Comparison of ENCODE assay signal across 18 mouse cellular contexts in the genomic region with DNA sequence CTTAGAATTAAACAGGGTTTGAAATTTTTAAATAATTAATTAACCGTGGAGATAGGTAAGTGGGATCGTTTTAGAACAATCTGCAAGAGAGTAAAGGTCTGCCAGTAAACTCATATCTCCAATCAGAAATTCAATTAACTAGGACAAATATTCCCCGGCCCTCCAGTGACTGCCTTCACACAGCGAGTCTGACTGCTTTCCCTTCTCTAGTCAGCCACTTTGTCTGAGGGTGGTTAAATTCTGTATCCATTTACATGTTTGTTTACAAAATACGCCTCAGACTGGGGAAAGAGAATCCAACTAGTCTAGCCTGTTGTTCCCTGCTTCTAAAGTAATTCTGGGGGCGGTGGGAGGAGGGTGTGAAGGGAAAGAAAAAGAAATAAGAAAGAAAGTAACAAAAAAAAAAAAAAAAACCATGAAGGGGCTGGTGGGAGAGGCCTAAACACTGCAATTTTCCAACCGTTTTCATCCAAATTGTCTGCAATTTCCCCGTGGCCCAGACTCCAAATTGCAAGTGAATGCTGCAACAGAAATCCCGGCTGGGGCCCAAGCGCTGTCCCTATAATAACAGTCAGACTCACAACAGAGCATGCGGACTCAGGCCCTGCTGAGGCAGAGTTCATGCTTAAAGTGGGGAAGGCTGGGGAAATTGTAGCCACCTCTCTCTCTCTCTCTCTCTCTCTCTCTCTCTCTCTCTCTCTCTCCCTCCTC.
DNase-seq lines count a peak whose midpoint lies in the region; ATAC-seq and TF ChIP-seq lines count a peak whose summit lies in the region.
"Had no signal": no experiment of that assay in that cellular context is flagged by ENCODE, and none has a peak within 500 bp of the region (broad histone marks: within the 10 kb centered on the region; RNA-seq: fewer than 3 reads in every experiment).

No protein-coding gene starts in this region.

- no peak for TF ChIP-seq CTCF in lung, embryonic 14.5 days (IDR thresholded peaks at IDR 0.05; ENCODE audit: low read depth)
- no peak for TF ChIP-seq CTCF in lung, adult 2 months (IDR thresholded peaks at IDR 0.05; ENCODE audit: insufficient read depth, low read length)

- no peak overlapping the region for H3K27ac ChIP-seq in lung, embryonic 14.5 days (ENCODE audit: low read depth)
- H3K27ac ChIP-seq in hindbrain, embryonic 15.5 days (replicated peaks): no peak overlapping the region
- H3K27ac ChIP-seq: midbrain, embryonic 10.5 days had no signal

- no peaks in the 10 kb centered on the region for H3K9me3 ChIP-seq in lung, embryonic 14.5 days (ENCODE audit: low read depth, low read length)
- no peaks in the 10 kb centered on the region for H3K9me3 ChIP-seq in hindbrain, embryonic 15.5 days
- H3K9me3 ChIP-seq: midbrain, embryonic 10.5 days had no signal

- H3K36me3 ChIP-seq in lung, embryonic 14.5 days (ENCODE audit: insufficient read depth): no peaks in the 10 kb centered on the region
- no peaks in the 10 kb centered on the region for H3K36me3 ChIP-seq in hindbrain, embryonic 15.5 days
- H3K36me3 ChIP-seq: G1E; midbrain, embryonic 10.5 days had no signal

- no peak for ATAC-seq in lung, embryonic 14.5 days (ENCODE audit: insufficient read depth)
- ATAC-seq in hindbrain, embryonic 15.5 days (ENCODE audit: low FRiP score, low read depth): no peak
- ATAC-seq in erythroid progenitor cell, adult 5-6 weeks (replicated peaks; ENCODE audit: low FRiP score, poor library complexity, severe bottlenecking): no peak
- ATAC-seq: CD4-positive, CD25-positive, alpha-beta regulatory T cell, adult 4 months had no signal

- H3K27me3 ChIP-seq in lung, embryonic 14.5 days (ENCODE audit: insufficient read depth, low read length): no peaks in the 10 kb centered on the region
- 0 out of 2 replicates have a peak, but pooled peaks cover 3% of the 10 kb centered on the region for H3K27me3 ChIP-seq in hindbrain, embryonic 15.5 days

- H3K4me1 ChIP-seq in lung, embryonic 14.5 days (ENCODE audit: insufficient read depth): no peaks in the 10 kb centered on the region
- H3K4me1 ChIP-seq in lung, adult 2 months (ENCODE audit: control insufficient read depth, insufficient read depth, low read length): no peaks in the 10 kb centered on the region
- peaks cover 22% of the 10 kb centered on the region for H3K4me1 ChIP-seq in hindbrain, embryonic 15.5 days (replicated peaks)
- H3K4me1 ChIP-seq: midbrain, embryonic 10.5 days had no signal

- H3K4me3 ChIP-seq in lung, embryonic 14.5 days (ENCODE audit: low read depth, low read length): no peak overlapping the region
- no peak overlapping the region for H3K4me3 ChIP-seq in lung, adult 2 months (replicated peaks; ENCODE audit: extremely low read depth, low read depth, low read length)
- H3K4me3 ChIP-seq in hindbrain, embryonic 15.5 days: no peak overlapping the region
- H3K4me3 ChIP-seq: midbrain, embryonic 10.5 days had no signal

- TF ChIP-seq POLR2A in lung, adult 2 months (IDR thresholded peaks at IDR 0.05; ENCODE audit: borderline replicate concordance, extremely low read depth, low read depth, low read length): no peak

- no peak overlapping the region for H3K9ac ChIP-seq in lung, embryonic 14.5 days
- no peak overlapping the region for H3K9ac ChIP-seq in hindbrain, embryonic 15.5 days

- 25% methylated on average over 11 of the region's 11 CpGs for WGBS in lung, embryonic 14.5 days
- 41% methylated on average over 11 of the region's 11 CpGs for WGBS in lung, adult 2 months
- WGBS in hindbrain, embryonic 15.5 days: 25% methylated on average over 11 of the region's 11 CpGs

- 0 out of 2 replicates have a peak overlapping the region, but pooled peaks have one; percentile 13 for H3K4me2 ChIP-seq in lung, embryonic 14.5 days
- H3K4me2 ChIP-seq in hindbrain, embryonic 15.5 days: 0 out of 2 replicates have a peak overlapping the region, but pooled peaks have one; percentile 18

- peak; percentile 18 for DNase-seq in embryo, embryonic 10 days (ENCODE audit: low spot score)
- no peak for DNase-seq in embryo, embryonic 9.5 days (ENCODE audit: extremely low spot score)
- peak; percentile 46 for DNase-seq in lung, embryonic 14.5 days
- DNase-seq in lung, adult 2 months: no peak
- peak; percentile 31 for DNase-seq in embryo, embryonic 10.5 days (ENCODE audit: low spot score)
- DNase-seq in right cerebral cortex, postnatal 25 days: no peak
- DNase-seq: cerebellum, adult 11 months; cerebellum, postnatal 25 days; gastrocnemius, postnatal 14 days; kidney, adult 9 months; kidney, postnatal 36 days; lung, postnatal 4 days; thymus, postnatal 14 days had no signal

Comparison
In these comparisons a context has a peak if more than half of its experiments do, and no peak if none do; other contexts are left out.
1. DNase-seq: peak in embryo, embryonic 10 days (single experiment), lung, embryonic 14.5 days (single experiment) and embryo, embryonic 10.5 days (single experiment); none in embryo, embryonic 9.5 days (single experiment), lung, adult 2 months (single experiment) and right cerebral cortex, postnatal 25 days (single experiment).